Mouse (Mus musculus) left cerebral cortex, postnatal 4 days (tissue): Measurements from ENCODE around the gene Gm49630. TPM values are rescaled to one million over a fixed set of nuclear protein-coding genes. Genes with fewer than 3 reads are reported as not detected.
"Not testable (repeated sequence)": the region's sequence is repeated elsewhere in the genome, so short reads cannot be mapped to it uniquely, and the experiment has no call there.

Experiments used
- DNase-seq: peaks from one replicate; pipeline ENCODE4 v3.0.0-alpha.2; 2022
- intact Hi-C: fragments of 180-260 bp; cut with DNase I; formaldehyde crosslinking; loops from one replicate; pipeline ENCODE4 v1.15.1; 2025
- total RNA-seq, 2 experiments: library from RNA; stranded (reverse); gene quantifications; 2 replicates each; pipeline ENCODE4 v1.2.3; 2021

The Gm49630 gene
- total RNA-seq, 2 experiments from 2014 or later = not detected

- intact Hi-C loops, DNase-seq: not testable (repeated sequence)
Measured at GRCm38 (mm10) chr17:7376951-7377700, 5.3 kb upstream of the Gm49630 start.

- intact Hi-C loops, DNase-seq: not testable (repeated sequence)
Measured at GRCm38 (mm10) chr17:7369401-7369800, 2.4 kb downstream of the Gm49630 start.

- intact Hi-C loops, DNase-seq: not testable (repeated sequence)
Measured at GRCm38 (mm10) chr17:7366676-7367374, 5.0 kb downstream of the Gm49630 start.

GRCm38 (mm10) chr17:7366265-7366664, 5.5 kb downstream of the Gm49630 start:
- intact Hi-C loops, DNase-seq: not testable (repeated sequence)

GRCm38 (mm10) chr17:7365615-7366014, 6.2 kb downstream of the Gm49630 start:
- DNase-seq, intact Hi-C loops: not testable (repeated sequence)

- DNase-seq = peak; percentile 88
- intact Hi-C loops = not testable (repeated sequence)
Measured at GRCm38 (mm10) chr17:7360749-7361465, 10.9 kb downstream of the Gm49630 start.

GRCm38 (mm10) chr17:7359806-7360205, 12.0 kb downstream of the Gm49630 start:
- intact Hi-C loops, DNase-seq: not testable (repeated sequence)

- DNase-seq, intact Hi-C loops: not testable (repeated sequence)
Measured at GRCm38 (mm10) chr17:7352596-7352995, 19.2 kb downstream of the Gm49630 start, which contains the start of gene Ttll2. Gene Ttll2, minus strand, starts transcription at chr17:7352696.

- DNase-seq = peak; percentile 49
- intact Hi-C loops = not testable (repeated sequence)
Measured at GRCm38 (mm10) chr17:7348765-7349164, 23.0 kb downstream of the Gm49630 start.

GRCm38 (mm10) chr17:7337381-7337780, 34.4 kb downstream of the Gm49630 start:
- DNase-seq, intact Hi-C loops: not testable (repeated sequence)

GRCm38 (mm10) chr17:7332745-7333144, 39.0 kb downstream of the Gm49630 start:
- DNase-seq, intact Hi-C loops: not testable (repeated sequence)

GRCm38 (mm10) chr17:7326415-7326814, 45.4 kb downstream of the Gm49630 start:
- DNase-seq, intact Hi-C loops: not testable (repeated sequence)

- DNase-seq, intact Hi-C loops: not testable (repeated sequence)
Measured at GRCm38 (mm10) chr17:7324346-7324745, 47.4 kb downstream of the Gm49630 start, which contains the start of gene Tcp10a. Gene Tcp10a, plus strand, starts transcription at chr17:7324646.

- intact Hi-C loops, DNase-seq: not testable (repeated sequence)
Measured at GRCm38 (mm10) chr17:7319789-7320188, 52.0 kb downstream of the Gm49630 start.

GRCm38 (mm10) chr17:7315693-7316382, 55.9 kb downstream of the Gm49630 start:
- DNase-seq, intact Hi-C loops: not testable (repeated sequence)

- DNase-seq, intact Hi-C loops: not testable (repeated sequence)
Measured at GRCm38 (mm10) chr17:7306278-7307196, 65.2 kb downstream of the Gm49630 start.
